Mouse (Mus musculus) testis, postnatal 14 days (tissue): ENCODE data around the gene Psme4.
A peak's percentile ranks its signal among the peaks of the same experiment; 100 is the strongest.

Experiments
- DNase-seq: peaks from one replicate; pipeline ENCODE4 v3.0.0; 2021; ENCODE audit warnings: low spot score

Gene Psme4

DNA sequence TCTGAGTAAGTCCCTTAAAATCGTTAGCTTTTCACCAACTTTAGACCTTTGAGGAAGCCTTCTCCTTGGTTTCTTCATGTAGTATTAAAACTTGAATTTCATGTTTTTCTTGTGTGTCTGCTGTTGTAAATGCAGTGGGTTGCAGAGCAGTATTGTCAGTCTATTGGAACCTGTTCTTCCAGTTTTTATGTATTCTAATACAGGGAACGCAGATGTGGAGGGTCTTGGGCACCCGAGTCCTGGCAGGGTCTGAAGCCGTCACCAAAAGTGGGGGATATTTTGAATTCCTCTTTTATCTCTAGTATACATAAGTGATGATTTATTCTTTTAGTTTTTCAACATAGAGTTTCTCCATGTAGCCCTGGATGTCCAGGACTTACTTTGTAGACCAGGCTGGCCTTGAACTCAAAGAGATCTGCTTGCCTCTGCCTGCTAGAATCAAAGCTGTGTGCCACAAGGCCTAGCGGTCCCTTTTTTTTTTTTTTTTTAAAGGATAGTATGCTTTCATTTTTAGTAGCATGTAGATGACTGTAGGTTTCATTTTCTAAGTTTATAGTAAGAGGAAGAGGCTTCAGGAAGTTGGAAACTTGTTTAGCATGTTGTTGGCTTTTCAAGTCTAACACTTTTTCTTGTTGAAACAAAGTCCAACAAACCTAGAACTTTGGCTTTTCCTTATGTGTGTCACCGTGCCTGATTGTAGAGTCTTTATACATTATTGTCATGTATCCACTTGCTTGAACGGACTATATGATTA, 14.9 kb downstream of the Psme4 start:
- no peak for DNase-seq

DNA sequence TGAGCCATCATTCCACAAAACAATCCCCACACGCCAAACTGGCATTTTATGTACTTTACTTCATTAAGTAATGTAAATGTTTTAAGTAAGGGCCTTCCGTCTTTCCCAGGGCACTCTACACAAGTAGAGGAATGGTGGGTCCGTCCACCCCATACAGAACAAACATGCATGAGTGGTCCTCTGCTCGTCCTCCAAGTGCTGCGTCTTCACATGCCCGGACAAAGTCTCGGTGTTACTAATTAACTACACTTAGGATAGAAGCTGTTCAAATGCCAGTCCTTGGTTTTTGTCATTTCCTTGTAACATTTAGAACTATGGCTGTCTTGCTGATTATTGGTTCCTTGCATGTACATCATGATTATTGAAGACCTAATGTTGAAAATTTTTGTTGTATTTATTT, 21.2 kb downstream of the Psme4 start:
- DNase-seq, result no peak

DNA sequence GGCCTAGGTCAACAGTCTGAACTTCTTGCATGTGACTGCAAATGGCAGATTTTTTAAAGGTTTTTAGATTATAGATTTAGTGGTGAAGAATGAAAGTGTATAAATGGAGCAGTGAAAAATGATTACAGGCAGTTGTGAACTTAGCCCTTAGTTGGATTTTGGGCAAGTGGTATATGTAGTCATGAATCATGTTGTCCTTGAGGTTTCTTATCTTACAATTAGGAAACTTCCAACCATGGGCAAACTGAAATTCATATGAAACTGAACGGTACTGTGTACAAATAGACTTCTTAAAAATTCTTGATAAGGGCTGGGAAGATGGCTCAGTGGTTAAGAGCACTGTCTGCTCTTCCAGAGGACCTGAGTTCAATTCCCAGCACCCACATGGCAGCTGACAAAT, 22.2 kb downstream of the Psme4 start:
- no peak for DNase-seq

DNA sequence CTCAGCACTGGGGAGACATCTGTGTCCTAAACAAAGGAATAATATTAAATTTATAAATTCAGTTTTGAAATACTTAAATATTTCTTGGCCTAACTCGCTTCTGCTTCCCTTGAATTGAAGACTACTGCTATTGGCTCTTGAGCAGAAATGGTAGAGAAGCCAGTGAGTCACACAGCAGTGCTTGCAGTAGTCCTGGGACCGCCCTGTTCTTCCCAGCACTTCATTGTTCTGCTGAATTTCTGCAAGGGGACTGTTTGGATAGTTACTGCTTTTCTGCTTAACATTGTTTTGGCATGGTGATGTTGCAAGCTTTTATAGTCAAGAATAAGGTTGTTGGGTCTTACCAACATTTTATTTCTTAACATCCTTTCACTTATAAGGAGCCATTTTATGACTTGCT, 25.7 kb downstream of the Psme4 start:
- no peak for DNase-seq

DNA sequence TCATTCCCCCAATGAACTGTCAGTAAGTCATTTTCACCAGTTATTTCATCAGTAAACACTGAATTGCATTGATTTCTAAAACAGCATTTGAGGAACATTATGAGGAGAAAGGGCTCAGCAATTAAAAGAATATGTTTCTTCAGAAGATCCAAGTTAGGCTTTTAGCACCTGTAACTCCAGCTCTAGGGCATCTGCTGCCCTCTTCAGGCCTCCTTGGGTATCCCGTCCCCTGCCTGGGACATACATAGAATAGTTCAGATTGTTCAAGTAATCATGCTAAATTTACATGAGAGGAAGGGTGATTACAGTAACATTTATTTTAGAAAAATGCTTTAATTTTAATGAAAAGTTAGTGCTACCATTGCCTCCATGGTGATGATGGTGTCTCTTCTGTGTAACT, 28.0 kb downstream of the Psme4 start:
- DNase-seq, result no peak

DNA sequence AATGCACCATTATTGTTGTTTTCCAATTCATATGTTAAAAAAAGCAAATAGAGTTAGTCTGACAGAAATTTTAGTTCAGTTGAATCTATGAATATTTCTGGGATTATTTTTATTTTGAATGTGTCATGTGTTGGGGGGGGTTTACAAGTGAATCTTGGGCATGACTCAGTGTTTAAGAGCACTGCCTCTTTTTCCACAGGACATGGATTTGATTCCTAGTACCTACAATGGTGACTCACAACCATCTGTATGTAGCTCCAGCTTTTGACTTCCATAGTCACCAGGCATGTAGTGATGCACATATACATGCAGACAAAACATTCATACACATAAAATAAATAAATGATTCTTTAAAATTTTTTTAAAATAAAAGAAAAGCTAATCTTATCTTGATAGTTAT, 28.6 kb downstream of the Psme4 start:
- DNase-seq, result no peak

DNA sequence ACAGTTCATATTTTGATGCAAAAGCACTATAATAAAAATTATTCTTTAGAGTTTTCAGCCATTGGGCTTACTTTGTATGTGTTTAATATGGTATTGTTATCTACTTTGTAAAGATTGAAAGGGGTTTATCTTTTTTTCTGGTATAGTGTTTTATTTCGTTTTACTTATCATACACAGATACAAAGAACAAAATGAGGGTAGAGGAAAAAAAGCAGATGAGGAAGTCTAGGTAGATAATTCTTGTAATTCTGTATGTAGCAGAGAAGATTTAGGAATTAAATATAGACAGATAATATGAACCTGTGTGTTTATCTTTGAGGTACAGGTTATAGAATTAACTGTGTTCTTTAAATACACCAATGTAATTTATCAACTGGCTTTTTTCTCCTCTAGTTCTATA, 30.9 kb downstream of the Psme4 start:
- no peak for DNase-seq

DNA sequence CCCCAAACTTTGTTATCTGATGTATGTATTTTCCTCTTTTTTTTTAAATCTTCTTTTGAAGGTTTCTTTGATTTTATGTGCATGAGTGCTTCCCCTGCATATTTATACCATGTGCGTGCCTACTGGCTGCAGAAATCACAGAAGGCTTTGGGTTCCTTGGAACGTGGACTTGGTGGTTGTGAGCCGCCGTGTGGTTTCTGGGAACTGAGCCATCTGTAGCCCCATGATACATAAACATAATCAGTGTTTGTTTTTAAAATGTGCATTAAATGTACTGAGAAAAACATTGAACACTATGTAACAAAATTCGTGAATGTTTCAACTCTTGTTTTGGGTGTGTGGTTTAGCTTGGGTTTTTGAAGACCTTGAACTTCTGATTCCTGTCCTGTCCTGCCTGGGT, 49.6 kb downstream of the Psme4 start:
- no peak for DNase-seq

DNA sequence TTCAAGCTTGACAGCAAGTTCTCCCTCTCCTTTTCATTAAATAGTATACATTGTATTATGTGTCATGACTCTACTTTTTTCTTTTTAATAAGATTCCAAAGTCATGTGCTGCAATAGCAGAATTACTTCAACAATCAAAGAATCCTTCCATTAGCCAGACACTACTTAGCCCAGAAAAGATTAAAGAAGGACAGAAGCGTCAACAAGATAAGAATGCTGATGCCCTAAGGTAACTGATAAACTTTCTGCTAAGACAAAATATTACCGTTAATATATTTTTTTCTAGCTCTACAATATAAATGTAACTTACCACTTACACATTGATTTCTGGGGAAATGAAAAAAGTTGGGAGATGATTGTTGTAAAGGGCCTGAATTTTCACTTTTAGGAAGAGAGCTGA, 67.3 kb downstream of the Psme4 start:
- no peak for DNase-seq

DNA sequence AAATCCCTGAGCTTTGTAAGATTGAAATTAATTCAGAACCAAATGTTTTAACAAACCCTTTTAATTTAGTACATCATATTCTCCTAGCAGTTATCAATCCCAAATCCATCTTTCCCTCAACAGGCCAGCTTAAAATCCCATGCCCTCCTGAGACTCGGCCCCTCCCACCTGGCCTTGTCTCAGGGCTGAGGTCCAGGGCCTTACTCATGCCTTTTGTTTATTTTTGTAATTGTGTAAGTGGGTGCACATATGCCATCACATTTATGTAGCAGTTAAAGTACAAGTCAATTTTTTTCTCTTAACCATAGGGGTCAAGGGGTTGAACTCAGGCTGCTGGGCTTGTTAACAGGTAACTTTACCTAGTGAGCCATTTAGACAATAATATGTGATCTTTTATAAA, 72.8 kb downstream of the Psme4 start:
- no peak for DNase-seq

DNA sequence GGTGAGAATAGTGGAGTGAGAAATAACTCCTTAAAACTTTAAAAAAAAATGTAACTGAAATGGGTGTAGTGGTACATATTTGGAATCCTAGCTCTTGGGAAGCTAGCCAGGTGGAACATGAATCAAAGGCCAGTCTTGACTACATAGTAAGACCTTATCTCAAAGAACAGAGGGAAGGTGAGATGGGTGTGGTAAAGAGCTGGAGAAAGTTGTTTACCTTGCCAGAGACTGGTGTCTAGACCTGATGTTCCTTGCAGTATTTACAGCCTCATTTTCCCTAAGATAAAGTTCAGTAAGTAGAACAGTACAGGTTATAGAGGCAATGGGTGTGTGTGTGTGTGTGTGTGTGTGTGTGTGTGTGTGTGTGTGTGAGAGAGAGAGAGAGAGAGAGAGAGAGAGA, 100.9 kb downstream of the Psme4 start:
- DNase-seq, result no peak

DNA sequence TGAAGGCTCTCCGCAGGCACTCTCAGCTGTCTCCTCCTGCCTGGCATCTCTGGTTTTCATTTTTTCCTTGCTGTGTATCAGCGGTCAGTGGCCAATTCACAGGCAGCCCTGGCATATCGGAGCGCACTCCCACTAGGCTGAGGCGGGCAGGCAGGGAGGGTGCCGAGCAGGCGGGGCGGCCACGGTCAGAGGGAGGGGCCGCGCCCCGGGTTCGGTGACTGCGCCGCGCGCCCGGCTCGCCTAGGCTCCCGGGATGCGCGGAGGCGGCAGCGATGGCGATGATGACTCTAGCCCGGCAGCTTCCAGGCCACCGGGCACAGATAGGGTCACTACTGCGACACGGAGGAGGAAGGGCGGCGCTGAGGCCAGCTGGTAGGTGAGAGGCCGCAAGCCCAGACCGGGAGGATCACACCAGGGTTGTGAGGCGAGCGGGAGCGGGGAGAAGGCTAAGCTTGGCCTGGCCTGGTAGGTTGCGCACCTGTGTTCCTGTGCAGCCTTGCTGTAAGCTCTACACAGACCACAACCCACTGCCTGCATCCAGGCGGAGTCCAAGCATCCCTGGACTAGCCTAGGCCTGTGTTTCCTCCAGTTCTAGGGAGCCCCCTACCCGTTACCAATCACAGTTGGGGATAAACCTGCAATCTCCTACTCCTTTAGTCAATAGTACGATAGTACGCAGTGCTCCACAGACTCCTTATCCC, 113.8 kb downstream of the Psme4 start, which contains the start of the genes Gpr75 and Asb3:
Gene Gpr75 (plus strand): TSS at position 188 of the 701 bp plus-strand sequence.
Gene Asb3 (plus strand): TSS at position 246 of the 701 bp plus-strand sequence.
- DNase-seq, result peak; percentile 55

DNA sequence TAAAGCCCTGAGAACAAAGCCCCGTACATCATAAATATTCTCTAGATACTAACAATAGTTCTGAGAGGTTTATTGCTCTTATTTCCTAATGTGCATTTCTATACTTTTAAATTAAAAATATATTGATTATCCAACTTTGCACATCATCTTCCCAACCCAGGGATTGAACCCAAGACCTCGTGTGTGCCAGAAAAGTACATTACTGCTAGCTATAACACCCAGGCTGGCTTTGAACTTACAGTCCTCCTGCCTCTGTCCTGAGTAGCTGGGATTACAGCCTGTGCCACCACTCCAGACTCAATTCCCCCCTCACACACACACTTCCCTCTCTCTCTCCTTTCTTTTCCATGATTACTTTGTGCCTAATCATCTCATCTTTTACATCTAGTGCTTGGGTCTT, 116.6 kb downstream of the Psme4 start:
- no peak for DNase-seq

DNA sequence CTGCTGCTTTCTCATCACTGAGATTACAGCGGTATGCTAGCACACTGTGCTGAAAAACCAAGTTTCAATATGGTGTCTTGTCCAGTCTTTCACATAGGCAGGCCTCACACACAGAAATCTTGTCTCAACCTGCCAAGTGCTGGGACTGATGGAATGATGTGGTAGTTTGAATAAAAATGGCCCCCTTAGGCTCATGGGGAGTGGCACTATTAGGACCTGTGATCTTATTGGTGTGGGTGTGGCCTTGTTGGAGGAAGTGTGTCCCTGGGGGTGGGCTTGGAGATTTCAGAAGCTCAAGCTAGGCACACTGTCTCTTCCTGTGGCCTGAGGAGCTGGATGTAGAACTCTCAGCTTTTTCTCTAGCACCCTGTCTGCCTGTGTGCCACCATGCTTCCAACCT, 124.7 kb downstream of the Psme4 start:
- DNase-seq, result no peak

DNA sequence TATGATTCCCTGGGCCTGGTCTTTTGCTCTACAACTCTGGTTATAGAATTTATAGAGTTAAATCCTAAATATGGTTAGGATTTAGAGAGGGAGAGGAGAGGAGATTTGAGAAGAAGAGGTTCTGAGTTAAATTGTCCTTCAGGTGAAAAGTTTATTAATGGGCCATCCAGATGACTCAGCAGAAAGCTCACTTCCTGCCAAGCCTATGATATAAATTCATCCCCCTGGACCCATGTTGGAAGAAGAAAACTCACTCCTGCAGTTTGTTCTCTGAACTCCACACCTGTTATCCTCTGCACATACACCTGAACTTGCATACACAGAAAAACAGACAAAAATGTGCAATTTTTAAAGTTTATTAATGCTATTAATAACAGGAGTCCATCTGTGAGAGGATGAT, 127.8 kb downstream of the Psme4 start:
- no peak for DNase-seq

DNA sequence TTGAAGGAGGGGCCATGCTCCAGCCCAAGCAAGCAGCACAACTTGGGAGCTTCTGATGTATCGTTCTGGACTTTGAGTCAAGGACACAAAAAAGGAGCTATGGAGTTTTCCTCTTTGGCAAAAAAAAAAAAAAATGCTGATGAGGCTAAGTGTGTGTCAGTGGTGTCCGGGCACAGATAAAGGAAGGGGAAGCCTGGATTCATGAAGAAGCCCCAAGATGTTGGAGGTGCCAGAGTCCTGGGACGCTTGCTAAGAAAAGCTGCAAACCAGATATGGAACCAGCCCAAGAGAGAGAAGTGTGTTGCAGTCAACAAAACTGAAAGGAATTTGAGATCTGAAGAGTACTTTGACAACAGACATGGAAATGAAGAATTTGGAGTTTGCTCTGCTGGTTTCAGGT, 140.8 kb downstream of the Psme4 start:
- no peak for DNase-seq

DNA sequence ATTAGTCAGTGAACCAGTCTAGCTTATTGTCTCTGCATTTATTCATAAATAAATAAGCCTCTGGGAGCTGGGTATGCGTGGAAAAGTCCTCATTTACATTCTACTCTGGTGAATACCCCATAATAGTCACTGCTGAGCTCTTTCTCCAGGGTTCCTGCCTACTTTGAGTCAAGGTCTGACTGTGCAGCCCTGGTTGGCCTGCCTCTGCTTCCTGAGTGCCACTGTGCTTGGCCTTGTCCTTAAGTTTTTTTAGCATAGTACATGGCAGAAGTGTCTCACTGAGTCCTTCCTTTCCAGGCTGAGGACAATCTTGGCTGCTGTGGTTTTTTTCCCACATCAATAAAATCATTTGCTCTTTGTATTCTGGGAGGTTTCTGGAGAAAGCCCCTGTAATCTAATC, 149.1 kb downstream of the Psme4 start:
- no peak for DNase-seq

DNA sequence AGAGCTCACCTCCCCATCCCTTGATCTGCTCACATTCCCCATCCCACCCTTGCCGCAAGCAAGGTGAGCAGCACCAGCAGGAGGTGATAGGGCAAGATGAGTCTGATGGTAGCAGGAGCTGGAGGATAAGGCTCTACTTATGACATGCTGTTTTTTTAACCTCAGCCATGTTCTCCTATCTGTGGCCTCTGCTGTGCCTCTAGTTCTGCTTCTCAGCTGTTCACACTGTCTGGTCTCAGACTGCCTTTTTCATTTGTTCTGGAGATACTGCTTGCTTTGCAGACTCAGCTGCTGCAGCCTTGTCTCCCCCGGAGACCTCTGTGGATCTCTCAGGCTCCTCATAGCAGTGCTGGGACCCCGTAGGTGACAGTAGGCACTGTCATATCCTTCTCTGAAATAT, 151.8 kb downstream of the Psme4 start:
- no peak for DNase-seq

DNA sequence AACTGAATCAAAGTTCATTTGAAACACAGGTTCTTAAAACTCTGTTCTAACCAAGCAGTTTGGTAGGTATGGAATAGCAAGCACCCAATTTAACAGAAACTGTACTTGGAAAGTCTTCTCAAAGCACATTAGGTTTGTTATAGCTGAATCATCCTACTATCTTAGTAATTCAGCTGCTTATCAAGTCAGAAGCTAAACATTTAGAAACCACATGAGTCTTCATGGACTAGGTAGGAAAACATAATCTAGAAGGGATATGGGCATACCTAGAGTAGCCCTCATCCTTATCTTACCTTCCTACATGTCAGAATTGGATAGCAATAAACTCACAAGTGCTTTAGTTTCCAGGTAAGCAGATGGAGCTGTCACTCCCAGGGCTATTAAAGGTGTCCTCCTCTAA, 156.6 kb downstream of the Psme4 start:
- no peak for DNase-seq

DNA sequence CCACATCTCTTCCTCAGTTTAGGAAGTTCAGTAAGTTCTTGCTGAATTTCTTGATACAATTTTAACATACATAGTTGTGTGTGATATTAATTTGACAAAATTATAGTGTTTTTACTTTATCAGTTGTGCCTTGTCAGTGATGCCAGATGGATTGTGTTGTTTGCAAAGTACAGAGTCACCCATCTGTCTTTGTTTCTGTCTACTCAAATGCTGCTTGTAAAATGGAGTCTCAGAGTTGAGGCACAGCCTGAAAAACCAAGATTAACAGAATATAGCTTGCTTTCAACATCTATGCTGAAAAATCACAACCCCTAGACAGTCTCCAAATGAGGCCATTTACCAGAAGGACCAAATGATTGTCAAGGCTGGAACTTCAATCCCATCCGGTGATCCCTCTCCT, 157.0 kb downstream of the Psme4 start:
- no peak for DNase-seq
